Mouse (Mus musculus) testis, adult 2 months (tissue): ENCODE results near the gene 4931406C07Rik. TPM values are rescaled to one million over a fixed set of nuclear protein-coding genes. Genes with fewer than 3 reads are reported as not detected.

Source experiments
- H3K27ac ChIP-seq: fragments of 200-500 bp; 2 replicates; pipeline ENCODE4 v1.5.1; 2012; ENCODE audit warnings: low read depth, low read length; ENCODE audit not compliant: control insufficient read depth, insufficient read depth
- H3K27me3 ChIP-seq: fragments of 200-500 bp; 2 replicates; pipeline ENCODE4 v1.6.1; 2012; ENCODE audit warnings: mild to moderate bottlenecking, low read length, moderate library complexity; ENCODE audit not compliant: control insufficient read depth, insufficient read depth
- H3K36me3 ChIP-seq: fragments of 200-500 bp; 2 replicates; pipeline ENCODE4 v1.6.1; 2012; ENCODE audit warnings: mild to moderate bottlenecking, low read length; ENCODE audit not compliant: control insufficient read depth, insufficient read depth
- H3K4me1 ChIP-seq: fragments of 200-500 bp; 2 replicates; pipeline ENCODE4 v1.6.1; 2012; ENCODE audit warnings: low read length; ENCODE audit not compliant: control insufficient read depth, insufficient read depth
- H3K4me3 ChIP-seq: fragments of 200-500 bp; 2 replicates; pipeline ENCODE4 v1.5.1; 2012; ENCODE audit warnings: low read depth, mild to moderate bottlenecking, low read length, moderate library complexity, mixed read lengths; ENCODE audit not compliant: control insufficient read depth
- CTCF ChIP-seq: fragments of 200-500 bp; IDR thresholded peaks from 2 replicates; pipeline ENCODE4 v1.5.1; 2012; ENCODE audit warnings: low read depth, mild to moderate bottlenecking, inconsistent platforms, low read length, moderate library complexity; ENCODE audit not compliant: control insufficient read depth, insufficient read depth, insufficient replicate concordance
- POLR2A ChIP-seq: fragments of 200-500 bp; IDR thresholded peaks from 2 replicates; pipeline ENCODE4 v1.6.1; 2012; ENCODE audit warnings: low read depth, mild to moderate bottlenecking, inconsistent platforms, low read length, moderate library complexity; ENCODE audit not compliant: control insufficient read depth
- polyA plus RNA-seq: library from polyadenylated mRNA; depleted of rRNA; stranded (reverse); fragments of >200 nt; gene quantifications from 2 replicates; pipeline ENCODE4 v1.2.3, GENCODE M21; 2012

Gene 4931406C07Rik
- polyA plus RNA-seq, 1 experiment: 17.7 TPM

DNA sequence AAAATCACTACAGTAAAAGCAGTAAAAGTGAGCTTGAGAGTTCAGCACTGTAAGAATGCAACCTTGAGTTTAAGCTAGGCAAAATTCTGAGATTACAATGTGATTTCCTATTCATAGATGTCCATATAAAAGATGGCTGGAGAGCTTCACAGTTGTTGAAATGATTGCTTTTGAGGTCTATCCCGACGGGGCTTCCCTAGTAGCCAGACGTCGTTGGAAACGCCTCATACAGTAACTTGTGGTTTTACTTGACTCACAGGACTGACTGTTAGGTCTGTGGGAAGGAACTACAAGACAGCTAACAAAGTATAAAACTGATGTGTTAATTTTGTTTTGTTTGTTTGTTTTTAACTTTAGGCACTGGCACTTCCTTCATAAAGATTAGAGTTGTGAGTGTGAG, 7.4 kb upstream of the 4931406C07Rik start:
- no peaks in the 10 kb centered on the region for H3K27me3 ChIP-seq
- H3K27ac ChIP-seq: no peak overlapping the region
- TF ChIP-seq POLR2A (no peak), CTCF (no peak)
- no peaks in the 10 kb centered on the region for H3K4me1 ChIP-seq
- no peak overlapping the region for H3K4me3 ChIP-seq
- H3K36me3 ChIP-seq: peaks cover 1% of the 10 kb centered on the region

DNA sequence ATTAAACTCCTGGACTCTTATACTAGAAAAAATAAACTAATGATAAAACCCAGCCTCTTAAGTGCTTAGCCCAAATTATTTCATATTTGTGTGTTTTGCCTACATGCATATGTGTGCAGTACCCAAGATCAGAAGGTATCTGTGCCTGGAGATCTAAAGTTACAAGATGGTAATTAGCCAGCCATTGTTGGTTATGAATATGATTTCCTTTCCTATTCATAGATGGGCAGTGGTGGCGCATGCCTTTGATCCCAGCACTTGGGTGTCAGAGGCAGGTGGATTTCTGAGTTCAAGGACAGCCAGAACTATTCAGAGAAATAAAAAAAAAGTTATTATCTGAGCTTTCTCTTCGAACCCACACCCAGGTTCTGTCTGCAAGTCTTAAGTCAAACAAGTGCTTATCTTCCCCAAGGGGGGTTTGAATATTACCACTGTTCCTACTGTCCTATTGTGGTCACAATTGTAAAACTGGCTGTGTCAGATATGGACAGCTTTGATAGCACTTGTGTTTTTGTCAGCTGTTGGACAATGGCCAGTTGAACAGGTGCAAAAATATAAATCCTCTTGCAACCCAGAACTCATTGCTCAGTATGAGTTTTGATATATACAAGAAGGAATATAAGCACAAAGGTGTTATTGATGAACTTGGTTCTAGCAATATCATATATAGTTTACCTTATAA, 5.9 kb upstream of the 4931406C07Rik start:
- peaks cover under 1% of the 10 kb centered on the region; the same call in 1 of the 2 replicates for H3K4me1 ChIP-seq
- no peak overlapping the region for H3K27ac ChIP-seq
- H3K36me3 ChIP-seq: peaks cover 1% of the 10 kb centered on the region
- no peaks in the 10 kb centered on the region for H3K27me3 ChIP-seq
- no peak overlapping the region for H3K4me3 ChIP-seq
- TF ChIP-seq POLR2A: no peak

DNA sequence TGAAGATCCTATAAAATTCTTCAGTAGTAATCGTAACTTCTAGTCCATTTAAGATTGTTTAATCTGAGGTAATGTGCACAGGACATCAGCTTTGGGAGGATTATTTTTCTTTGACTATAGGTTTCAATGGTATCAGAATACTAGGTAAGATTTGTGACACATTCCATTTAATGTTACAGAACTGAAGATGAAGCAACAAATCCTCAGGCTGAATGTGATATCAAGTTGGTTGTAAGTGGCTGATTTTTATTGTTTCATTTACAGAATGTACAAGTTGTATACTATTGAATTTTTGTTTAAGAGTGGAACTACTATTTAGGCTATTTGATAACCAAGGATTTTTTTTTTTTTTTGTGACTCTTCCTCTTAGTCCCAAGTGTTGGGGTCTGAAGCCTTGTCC, 3.9 kb upstream of the 4931406C07Rik start:
- Histone ChIP-seq H3K36me3 (peaks cover 1% of the 10 kb centered on the region), H3K4me1 (peaks cover 4% of the 10 kb centered on the region), H3K4me3 (no peak overlapping the region), H3K27me3 (no peaks in the 10 kb centered on the region), H3K27ac (no peak overlapping the region)
- TF ChIP-seq POLR2A: no peak
- no peak for TF ChIP-seq CTCF

DNA sequence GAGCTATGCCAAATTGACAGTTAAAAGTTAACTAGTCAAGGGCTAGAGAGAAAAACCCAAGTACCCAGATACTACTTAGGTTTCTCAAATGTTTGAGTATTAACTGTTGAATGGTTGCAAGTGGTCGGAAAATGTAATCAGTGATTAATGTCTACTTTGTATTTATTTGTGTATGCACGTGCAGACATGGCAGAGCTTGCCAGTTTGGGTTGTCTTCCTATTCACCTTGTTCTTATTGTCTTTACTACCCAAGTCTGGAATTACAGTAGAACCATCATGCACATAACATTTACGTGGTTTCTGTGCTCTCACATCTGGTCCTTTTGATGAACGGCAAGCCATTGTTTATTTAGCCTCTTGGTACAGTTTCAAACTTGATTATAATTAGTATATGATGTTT, 3.2 kb upstream of the 4931406C07Rik start:
- Histone ChIP-seq H3K36me3 (peaks cover 1% of the 10 kb centered on the region), H3K4me3 (no peak overlapping the region), H3K27ac (no peak overlapping the region), H3K4me1 (peaks cover 9% of the 10 kb centered on the region), H3K27me3 (no peaks in the 10 kb centered on the region)
- TF ChIP-seq CTCF: no peak
- no peak for TF ChIP-seq POLR2A

DNA sequence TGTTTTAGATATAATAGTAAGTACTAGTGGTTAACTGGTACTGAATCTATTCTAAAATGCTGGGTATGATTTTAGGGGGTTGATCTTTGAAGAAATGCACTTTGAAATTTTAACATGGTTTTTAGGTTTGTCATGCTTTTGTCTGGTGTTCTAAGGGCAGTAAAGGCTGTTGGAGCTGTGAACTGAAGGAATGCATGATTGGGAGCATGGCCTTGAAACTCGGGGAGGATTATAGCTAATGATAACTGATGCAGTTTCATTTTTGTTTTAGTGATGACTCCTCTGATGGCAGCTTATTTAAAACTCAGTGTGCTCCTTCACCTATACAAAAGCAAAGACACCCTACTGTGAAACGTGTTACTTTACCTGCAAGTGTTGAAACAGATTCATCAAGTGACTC, 2.0 kb upstream of the 4931406C07Rik start:
- peaks cover 9% of the 10 kb centered on the region for H3K4me1 ChIP-seq
- TF ChIP-seq CTCF: no peak
- TF ChIP-seq POLR2A: no peak
- no peak overlapping the region for H3K27ac ChIP-seq
- peaks cover 1% of the 10 kb centered on the region for H3K36me3 ChIP-seq
- no peaks in the 10 kb centered on the region for H3K27me3 ChIP-seq
- no peak overlapping the region for H3K4me3 ChIP-seq

DNA sequence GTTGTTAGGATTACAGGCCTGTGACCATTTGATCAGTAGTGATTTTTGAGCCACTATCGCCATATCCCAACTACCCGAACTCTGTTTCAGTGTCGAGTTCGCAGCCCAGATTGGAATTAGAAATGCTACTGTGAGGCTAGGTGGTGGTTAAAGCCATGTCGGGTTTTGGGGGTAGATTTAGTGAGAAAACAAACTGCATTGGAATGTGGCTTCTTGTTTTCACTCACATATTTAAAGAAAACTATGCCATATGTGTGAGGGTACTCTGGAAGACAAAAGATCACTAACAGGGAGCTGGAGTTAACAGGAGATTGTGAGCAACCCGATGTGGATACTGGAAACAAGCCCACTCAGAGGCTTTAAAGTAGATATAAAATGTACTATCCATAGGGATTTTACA, 1.0 kb upstream of the 4931406C07Rik start:
- Histone ChIP-seq H3K4me1 (peaks cover 9% of the 10 kb centered on the region), H3K4me3 (peak overlapping the region; percentile 93), H3K27ac (no peak overlapping the region), H3K27me3 (no peaks in the 10 kb centered on the region), H3K36me3 (peaks cover 1% of the 10 kb centered on the region)
- TF ChIP-seq POLR2A (no peak), CTCF (no peak)

DNA sequence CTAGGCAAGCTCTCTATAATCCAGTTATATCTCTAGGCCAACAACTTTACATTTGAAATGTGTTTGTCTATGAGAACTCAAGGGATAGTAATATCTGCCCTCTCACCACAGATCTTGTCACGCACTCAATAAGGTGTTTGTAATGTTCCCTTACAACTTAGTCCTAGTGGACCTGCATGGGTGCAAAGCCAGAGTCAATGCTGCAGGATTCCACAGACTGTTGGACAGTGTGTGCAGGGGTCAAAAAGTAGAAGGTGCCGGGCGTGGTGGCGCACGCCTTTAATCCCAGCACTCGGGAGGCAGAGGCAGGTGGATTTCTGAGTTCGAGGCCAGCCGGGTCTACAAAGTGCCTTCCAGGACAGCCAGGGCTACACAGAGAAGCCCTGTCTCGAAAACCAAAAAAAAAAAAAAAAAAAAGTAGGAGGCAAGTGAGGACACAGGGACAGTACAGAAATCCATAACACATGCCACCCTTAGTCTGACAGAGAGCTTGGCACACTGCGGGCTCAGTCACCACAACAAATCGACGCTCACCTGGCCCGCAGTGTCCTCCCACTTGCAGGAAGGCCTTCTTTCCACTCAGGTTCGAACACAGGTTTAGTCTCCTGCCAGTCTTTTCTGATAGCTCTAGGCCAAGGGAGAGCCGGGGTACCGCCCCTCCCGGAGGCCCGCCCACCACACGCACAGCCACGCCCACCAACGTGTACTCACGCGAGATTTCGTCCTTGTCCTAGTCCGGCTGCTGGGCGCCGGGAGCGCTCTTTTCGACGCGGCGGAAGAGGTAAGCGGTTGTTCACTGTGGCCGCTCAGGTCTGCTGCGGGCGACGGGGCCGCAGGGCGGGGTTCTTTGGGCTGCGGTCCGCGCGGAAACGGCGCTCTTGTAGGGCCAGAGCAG, 498 bp downstream of the 4931406C07Rik start, which contains the start of gene Taf1d:
Taf1d (plus strand) TSS at position 712 of the 895 bp plus-strand sequence.
- TF ChIP-seq CTCF: no peak
- TF ChIP-seq POLR2A: peak; percentile 100
- H3K27ac ChIP-seq: peak within 1 kb of the TSS; percentile 96
- H3K36me3 ChIP-seq: peaks cover 1% of the 10 kb centered on the region
- peak within 1 kb of the TSS; percentile 93 for H3K4me3 ChIP-seq
- peaks cover 9% of the 10 kb centered on the region for H3K4me1 ChIP-seq
- no peaks in the 10 kb centered on the region for H3K27me3 ChIP-seq
